Mouse (Mus musculus) layer of hippocampus, postnatal 10 days (tissue): ENCODE measurements at regions not wholly inside any gene's neighbourhood (a gene's known extent, or its start where the extent isn't known, plus 50 kb on each side); places are given as distances from the start of the nearest gene placed in this dataset.

Experiments used
- DNase-seq, 2 experiments: peaks; one replicate each; pipeline ENCODE4 v3.0.0; 2021; ENCODE audit warnings: low spot score in 2 of 2

GRCm38 (mm10) chr17:83276000-83276891 is 61.2 kb downstream of the Pkdcc start:
- peak; percentile 63 to 72 for DNase-seq

GRCm38 (mm10) chr17:83277117-83277947 is 62.2 kb downstream of the Pkdcc start:
- peak in 1 of 2 experiments; percentile 42 for DNase-seq

GRCm38 (mm10) chr17:83277948-83278924 is 63.1 kb downstream of the Pkdcc start:
- DNase-seq = peak in 1 of 2 experiments; percentile 20

GRCm38 (mm10) chr17:83283328-83283727 is 67.4 kb upstream of the Eml4 start:
- no peak for DNase-seq

- no peak for DNase-seq
Measured at GRCm38 (mm10) chr17:83287381-83288142, 63.2 kb upstream of the Eml4 start.

- peak in 1 of 2 experiments; percentile 34 for DNase-seq
Measured at GRCm38 (mm10) chr17:83288143-83288492, 62.6 kb upstream of the Eml4 start.

- no peak for DNase-seq
Measured at GRCm38 (mm10) chr17:83295526-83296238, 55.0 kb upstream of the Eml4 start.

GRCm38 (mm10) chr17:83297379-83298121 is 53.2 kb upstream of the Eml4 start:
- DNase-seq = no peak
